Mouse (Mus musculus): ENCODE results near the gene Sipa1. TPM values are rescaled to one million over a fixed set of nuclear protein-coding genes. Genes with fewer than 3 reads are reported as not detected.

Gene Sipa1
- 234 and 255 TPM in 2 replicates for polyA plus RNA-seq (2012)

DNA sequence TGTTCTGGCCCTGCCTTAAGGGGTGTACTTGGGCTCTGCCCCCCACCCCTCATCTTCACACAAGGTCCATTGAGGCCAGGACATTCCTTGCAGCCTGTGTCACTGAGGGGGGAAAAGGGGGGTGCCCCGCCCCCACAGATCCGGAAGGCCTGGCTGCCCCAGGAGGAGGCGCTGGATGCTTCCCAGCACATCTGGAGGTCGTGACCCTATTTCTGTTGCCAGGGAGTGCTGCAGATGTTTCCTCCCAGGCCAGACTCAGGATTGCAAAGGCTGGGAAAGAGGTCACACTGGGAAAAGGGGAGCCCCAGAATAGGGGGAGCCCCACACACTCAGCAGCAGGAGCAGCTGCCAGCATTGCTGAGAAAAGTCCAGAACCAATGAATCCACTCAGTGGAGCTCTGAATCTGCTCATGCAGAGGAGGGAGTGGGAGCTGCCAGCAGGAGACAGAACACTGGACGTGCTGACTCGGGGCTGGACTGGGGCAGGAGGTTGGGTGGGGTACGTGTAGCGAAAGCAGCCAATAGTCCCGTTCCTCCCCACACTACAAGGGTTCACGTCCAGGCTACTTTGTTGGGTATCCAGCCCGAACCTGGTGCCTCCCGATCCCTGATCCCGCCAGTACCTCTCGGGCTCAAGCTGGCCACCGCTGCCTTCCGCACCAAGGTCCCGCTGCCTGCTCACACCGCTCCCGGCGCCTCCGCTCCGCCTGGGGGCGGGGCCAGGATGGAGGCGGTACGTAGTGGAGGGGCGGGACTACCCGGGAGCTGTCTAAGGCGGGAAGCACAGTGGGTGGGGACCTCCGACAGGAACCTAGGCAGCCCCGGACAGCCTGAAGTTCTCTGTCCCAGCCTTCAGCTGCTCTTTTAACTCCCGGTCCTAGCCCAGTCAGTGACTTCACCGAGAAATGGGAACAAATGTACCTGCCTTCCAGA lies at the start of gene Sipa1:
TSS of gene Sipa1 (minus strand) at position 727 of the 933 bp plus-strand sequence.

DNA sequence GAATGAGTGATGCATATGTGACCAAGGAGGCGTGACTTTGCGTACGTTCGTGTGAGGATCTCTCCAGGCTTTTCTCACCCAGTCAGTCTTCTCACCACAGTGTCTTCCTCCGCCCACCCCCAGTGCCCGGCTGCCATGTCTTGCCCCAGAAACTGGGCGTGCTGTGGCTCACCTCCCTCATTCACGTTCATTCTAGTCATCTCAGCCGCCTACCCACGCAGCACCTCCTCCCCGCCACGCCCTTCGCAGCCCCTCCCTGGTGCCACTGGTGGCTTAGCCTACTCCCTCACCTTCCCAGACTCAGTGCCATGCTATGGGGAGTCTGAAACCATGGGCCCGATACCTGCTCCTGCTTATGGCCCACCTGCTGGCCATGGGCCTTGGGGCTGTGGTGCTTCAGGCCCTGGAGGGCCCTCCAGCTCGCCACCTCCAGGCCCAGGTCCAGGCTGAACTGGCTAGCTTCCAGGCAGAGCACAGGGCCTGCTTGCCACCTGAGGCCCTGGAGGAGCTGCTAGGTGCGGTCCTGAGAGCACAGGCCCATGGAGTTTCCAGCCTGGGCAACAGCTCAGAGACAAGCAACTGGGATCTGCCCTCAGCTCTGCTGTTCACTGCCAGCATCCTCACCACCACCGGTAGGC lies 40.8 kb upstream of the Sipa1 start, which contains the start of gene Kcnk7:
TSS of gene Kcnk7 (plus strand) at position 205 of the 638 bp plus-strand sequence.

GRCm38 (mm10) chr19:5688200-5689087 lies 24.9 kb upstream of the Sipa1 start, which contains the start of the genes Map3k11 and Pcnx3:
Gene Map3k11, plus strand, starts transcription at chr19:5688742.
Gene Pcnx3, minus strand, starts transcription at chr19:5688908.

DNA sequence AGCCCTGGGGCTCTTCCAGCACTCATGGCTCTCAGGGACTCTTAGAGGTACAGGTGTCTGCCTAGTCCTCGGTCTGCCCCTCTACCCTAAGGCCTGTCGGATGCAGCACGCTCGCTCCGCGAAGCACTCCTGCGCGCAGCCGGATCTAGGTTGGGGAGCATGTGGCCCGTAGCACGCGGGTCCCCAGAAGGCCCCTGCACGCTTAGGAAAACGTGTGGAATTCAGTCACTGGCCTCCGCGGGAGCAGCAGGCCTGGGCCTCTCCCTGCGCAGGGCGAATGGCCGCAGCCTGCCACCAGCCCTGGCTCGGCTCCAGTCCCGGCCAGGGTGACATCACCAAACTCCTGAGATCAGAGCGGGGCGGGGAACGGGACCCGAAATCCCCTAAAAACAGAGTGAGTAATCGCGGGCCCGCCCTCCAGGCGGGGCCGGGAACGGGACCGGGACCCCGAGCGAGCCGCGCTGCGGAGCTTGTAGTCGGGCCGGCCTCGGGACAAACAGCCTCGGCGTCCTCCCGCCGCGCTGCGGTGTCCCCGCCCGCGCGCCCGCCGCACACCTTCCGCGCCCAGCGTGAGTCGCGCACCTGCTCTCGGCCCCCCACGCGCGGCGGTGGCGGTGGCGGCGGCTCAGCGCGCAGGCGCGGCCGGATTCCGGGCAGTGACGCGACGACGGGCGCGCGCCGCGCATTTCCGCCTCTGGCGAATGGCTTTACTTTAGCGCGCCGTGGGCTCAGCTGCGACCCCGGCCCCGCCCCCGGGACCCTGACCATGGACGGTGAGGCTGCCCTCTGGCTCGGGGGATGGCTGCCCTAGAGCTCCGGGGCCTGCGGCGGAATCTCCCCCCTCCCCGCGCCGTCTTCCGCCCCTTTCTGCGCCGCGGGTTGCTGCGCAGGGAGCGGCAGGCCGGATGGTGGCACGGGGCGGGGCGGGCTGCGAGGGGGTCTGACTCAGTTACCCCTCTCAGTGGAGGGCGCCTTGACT lies 26.1 kb downstream of the Sipa1 start, which contains the start of gene Rela:
TSS of gene Rela (plus strand) at position 415 of the 979 bp plus-strand sequence.

DNA sequence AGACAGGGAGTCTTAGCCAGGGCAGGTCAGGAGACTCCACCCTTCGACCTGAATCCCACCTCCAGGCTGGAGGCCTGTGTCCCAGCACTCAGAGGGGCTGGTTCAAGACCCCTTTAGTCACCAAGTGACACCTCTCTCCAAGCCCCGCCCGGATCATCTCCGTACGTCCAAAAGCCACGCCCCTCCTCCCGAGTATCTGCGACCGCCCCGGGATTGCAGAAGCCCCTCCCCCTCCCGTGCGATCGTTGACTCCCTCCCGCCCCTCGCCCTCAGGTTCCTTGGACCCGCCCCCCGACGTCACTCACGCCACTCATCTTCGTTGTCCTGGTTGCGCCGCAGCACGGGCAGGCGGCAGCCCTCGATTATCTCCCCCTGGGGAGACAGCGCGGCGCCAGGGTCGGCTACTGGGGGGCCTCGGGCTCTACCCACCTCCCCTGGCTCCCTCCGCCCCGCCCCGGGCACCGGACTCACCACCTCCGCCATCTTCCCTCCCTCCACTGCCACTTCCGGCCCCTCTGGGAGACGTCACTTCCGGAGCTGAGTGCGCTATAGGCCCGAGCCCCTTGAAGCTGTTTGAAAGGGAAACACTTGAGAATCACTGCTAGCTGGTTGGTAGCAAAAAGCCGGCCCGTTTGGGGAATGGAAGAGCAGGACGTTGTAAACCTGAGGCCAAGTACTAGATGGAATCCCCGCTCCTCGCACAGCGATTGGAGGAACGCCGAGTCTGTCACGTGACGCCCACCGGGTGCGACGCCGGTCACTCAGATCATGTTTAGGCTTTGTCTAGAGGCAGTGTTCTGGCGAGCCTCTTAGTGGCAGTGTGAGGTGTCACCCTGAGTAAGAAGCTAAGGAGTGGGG lies 53.7 kb downstream of the Sipa1 start, which contains the start of gene Kat5:
TSS of gene Kat5 (minus strand) at position 691 of the 858 bp plus-strand sequence.

GRCm38 (mm10) chr19:5601752-5602541 lies 61.6 kb downstream of the Sipa1 start, which contains the start of gene Rnaseh2c:
Gene Rnaseh2c, plus strand, starts transcription at chr19:5601873.

Other genes starting within 250 kb of the Sipa1 start
- 476 and 605 TPM in 2 replicates for gene Drap1, start 238.7 kb downstream of the Sipa1 start, polyA plus RNA-seq (2012)
- 69.9 and 80.4 TPM in 2 replicates for gene AI837181, start 238.6 kb downstream of the Sipa1 start, polyA plus RNA-seq (2012)
- gene Fosl1, start 216.2 kb downstream of the Sipa1 start, polyA plus RNA-seq (2012), result 24.1 and 26.4 TPM in 2 replicates
- 11.6 and 13.9 TPM in 2 replicates for gene Ccdc85b, start 205.8 kb downstream of the Sipa1 start, polyA plus RNA-seq (2012)
- 133 and 139 TPM in 2 replicates for gene Fibp, start 203.1 kb downstream of the Sipa1 start, polyA plus RNA-seq (2012)
- 0.66 and 0.91 TPM in 2 replicates for gene Ctsw, start 195.2 kb downstream of the Sipa1 start, polyA plus RNA-seq (2012)
- gene Efemp2, start 189.8 kb downstream of the Sipa1 start, polyA plus RNA-seq (2012), result 0.29 and 0.65 TPM in 2 replicates
- 35.9 and 39.4 TPM in 2 replicates for gene Mus81, start 175.3 kb downstream of the Sipa1 start, polyA plus RNA-seq (2012)
- gene Cfl1, start 173.3 kb downstream of the Sipa1 start, polyA plus RNA-seq (2012), result 937 and 1,300 TPM in 2 replicates
- 0.09 and 0.13 TPM in 2 replicates for gene 1700020D05Rik, start 159.9 kb downstream of the Sipa1 start, polyA plus RNA-seq (2012)
- 1.4 and 1.8 TPM in 2 replicates for gene Snx32, start 153.2 kb downstream of the Sipa1 start, polyA plus RNA-seq (2012)
- gene Ovol1, start 103.1 kb downstream of the Sipa1 start, polyA plus RNA-seq (2012), result 0.15 and 0.43 TPM in 2 replicates
- gene Ap5b1, start 95.7 kb downstream of the Sipa1 start, polyA plus RNA-seq (2012), result 13.8 and 24.3 TPM in 2 replicates
- 428 and 481 TPM in 2 replicates for gene Rnaseh2c, start 61.8 kb downstream of the Sipa1 start, polyA plus RNA-seq (2012)
- 72.7 and 88.5 TPM in 2 replicates for gene Kat5, start 53.5 kb downstream of the Sipa1 start, polyA plus RNA-seq (2012)
- gene Rela, start 26.2 kb downstream of the Sipa1 start, polyA plus RNA-seq (2012), result 186 and 217 TPM in 2 replicates
- gene Map3k11, start 25.0 kb upstream of the Sipa1 start, polyA plus RNA-seq (2012), result 229 and 246 TPM in 2 replicates
- gene Pcnx3, start 25.2 kb upstream of the Sipa1 start, polyA plus RNA-seq (2012), result 233 and 270 TPM in 2 replicates
- 0.37 and 0.54 TPM in 2 replicates for gene Kcnk7, start 40.7 kb upstream of the Sipa1 start, polyA plus RNA-seq (2012)
- 87.7 and 93.6 TPM in 2 replicates for gene Ehbp1l1, start 62.6 kb upstream of the Sipa1 start, polyA plus RNA-seq (2012)
- gene Fam89b, start 65.9 kb upstream of the Sipa1 start, polyA plus RNA-seq (2012), result 138 and 143 TPM in 2 replicates
- 47.2 and 67.1 TPM in 2 replicates for gene Ltbp3, start 77.2 kb upstream of the Sipa1 start, polyA plus RNA-seq (2012)
- 78.1 and 93.1 TPM in 2 replicates for gene Scyl1, start 107.7 kb upstream of the Sipa1 start, polyA plus RNA-seq (2012)
- 27.8 and 28.3 TPM in 2 replicates for gene Frmd8, start 211.6 kb upstream of the Sipa1 start, polyA plus RNA-seq (2012)
- 8.4 and 9.5 TPM in 2 replicates for gene Slc25a45, start 214.1 kb upstream of the Sipa1 start, polyA plus RNA-seq (2012)
- gene Tigd3, start 230.4 kb upstream of the Sipa1 start, polyA plus RNA-seq (2012), result 0.84 and 1.3 TPM in 2 replicates
- gene Dpf2, start 249.3 kb upstream of the Sipa1 start, polyA plus RNA-seq (2012), result 48.2 and 61.9 TPM in 2 replicates